Mouse (Mus musculus) right cerebral cortex, adult 2 months (tissue): ENCODE measurements at regions not wholly inside any gene's neighbourhood (a gene's known extent, or its start where the extent isn't known, plus 50 kb on each side); places are given as distances from the start of the nearest gene placed in this dataset.

ENCODE experiments used
- DNase-seq, 2 experiments: peaks; one replicate each; pipeline ENCODE4 v3.0.0; 2021 to 2022; ENCODE audit warnings: low spot score in 2 of 2

DNA sequence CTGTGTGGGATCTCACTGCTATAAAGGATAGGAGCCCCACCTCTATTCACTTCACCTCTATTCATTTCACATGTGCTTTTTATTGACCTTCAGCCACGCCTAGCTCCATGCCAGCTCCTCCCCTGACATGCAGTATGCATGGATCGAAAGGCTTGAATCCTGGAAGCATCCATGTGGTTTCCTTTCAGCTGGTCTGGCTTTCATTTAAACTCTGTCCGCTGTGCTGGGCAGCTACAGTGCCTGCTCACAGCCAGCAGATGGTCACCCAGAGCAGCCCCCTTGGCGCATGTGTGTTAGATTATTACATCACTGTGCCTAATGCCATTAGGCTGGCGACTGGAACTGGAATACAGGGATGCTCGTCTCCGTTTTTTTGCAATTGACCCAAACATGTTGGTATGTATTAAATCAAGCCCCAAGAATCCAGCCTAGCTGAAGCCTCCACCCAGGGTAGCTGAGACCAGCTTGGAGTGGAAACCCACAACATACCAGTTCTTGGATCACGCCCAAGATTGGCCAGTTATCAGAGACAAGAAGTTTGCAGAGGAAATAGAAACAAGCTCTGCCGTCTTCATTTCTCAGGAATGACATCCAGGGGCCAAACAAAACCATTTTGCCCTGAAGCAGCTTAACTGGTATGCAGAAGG is 113.2 kb downstream of the Inhbb start:
- no peak for DNase-seq

DNA sequence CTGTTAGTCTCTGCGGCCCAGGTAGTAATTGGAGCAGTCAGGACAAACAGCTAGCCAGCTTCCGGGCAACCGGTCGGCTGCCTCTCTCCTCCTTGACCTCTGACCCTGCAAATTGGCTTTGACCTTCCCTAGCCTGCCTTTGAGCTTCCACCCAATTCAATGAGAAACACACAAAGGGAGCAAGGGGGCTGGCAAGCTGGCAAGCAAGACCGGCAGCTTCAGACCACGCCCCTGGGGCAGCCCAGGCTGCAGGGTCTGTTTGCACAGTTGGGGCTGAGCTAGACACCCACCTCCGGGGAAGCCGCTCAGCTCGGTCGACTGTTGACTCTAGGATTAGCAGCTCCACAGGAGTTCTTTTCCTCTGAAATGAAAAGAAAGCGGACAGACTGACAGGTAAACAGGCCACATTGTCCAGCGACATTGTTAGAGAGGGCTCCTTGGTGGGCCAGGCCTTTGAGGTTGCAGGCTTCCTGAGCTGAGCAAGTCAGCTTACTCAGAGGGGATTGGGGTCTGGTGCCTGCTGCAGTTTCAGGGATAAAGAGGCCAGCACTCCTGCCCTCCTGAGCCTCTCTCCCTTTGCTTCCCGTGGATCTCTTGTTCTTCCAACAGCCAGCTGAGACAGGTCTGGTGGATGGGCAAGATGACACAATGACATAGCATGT is 116.6 kb downstream of the Inhbb start:
- DNase-seq, result no peak

DNA sequence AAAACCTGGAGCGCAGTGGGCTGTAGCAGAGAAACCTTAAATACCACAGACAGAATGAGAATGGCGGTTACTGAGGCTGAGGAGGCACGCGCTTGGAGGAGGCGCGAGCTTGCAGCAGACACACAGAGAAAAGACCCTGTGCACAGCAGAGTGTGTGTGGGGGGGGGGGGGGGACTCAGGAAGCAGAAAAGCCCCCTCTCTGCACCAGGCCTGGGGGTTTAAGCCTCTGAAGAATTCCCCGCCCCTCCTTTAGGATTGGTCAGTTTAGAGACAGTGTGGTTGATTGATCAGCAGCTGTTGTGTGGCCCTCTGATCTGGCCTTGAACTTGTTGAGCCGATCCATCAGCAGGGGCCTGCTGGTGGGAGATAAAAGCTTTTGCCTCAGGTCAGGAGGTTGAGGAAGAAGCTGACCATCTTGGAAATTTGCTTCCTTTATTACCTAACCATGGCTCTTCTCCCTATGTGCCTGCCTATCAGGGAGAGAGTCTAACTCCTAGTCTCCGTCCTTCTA is 117.5 kb downstream of the Inhbb start:
- no peak for DNase-seq

DNA sequence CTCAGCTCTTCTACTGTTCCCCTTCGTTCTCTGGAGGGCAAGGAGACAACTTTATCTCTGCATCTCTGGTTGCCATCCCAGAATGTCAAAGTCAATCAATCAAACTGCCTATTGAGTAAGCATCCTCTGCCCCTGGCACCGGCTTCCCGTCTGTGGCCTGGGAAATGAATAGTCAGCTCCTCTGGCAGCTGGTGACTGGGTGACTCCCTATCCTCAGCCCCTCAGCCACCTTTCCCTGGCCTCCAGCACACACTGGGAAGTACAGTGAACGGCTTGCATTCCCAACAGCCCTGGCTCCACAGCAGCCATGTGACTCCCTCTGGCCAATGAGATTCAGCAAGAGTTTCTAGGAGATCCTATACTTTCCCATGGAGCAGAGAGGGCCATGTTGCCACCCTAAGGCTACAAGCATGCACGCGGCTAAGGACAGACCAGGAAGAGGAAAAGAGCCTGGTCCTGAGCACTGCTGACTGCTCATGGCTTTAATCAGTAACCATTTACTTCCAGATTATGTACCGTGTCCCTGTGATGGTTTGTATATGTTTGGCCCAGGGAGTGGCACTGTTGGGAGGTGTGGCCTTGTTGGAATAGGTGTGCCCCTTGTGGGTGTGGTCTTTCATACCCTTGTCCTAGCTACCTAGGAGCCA is 119.6 kb downstream of the Inhbb start:
- no peak for DNase-seq

DNA sequence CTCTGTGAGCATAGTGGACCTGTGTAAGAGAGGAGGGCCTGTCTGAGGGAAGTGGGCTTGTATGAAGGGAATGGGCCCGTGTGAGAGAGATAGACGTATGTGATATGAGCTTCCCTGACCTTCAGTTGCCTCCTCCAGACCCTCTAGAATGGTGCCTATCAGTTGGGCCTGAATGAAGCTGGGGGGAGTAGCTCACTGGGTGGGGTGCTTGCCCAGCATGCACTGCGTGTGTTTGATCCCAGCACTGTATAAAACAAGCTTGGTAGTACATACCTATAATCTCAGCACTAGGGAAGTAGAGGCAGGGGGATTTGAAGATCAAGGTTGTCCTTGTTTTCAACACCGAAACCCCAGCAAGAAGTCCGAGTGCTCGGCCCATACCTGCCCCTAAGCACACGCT is 120.1 kb downstream of the Inhbb start:
- DNase-seq, result no peak

DNA sequence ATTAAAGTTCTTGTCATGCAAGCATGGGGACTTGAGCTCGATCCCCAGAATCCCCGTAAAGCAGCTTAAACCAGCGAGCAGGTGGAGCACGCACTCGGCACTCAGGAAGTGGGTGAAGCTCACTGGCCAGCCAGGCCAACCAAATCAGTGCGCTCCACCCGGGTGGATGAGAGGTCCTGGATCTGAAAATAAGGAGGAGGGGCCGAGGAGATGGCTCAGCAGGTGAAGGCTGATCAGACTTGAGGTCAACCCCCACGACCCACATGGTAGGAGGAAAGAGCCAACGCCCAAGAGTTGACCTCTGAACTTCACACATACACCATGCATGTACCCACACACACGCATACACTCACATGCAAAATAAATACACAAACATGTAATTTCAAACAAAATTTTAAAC is 120.8 kb downstream of the Inhbb start:
- no peak for DNase-seq

DNA sequence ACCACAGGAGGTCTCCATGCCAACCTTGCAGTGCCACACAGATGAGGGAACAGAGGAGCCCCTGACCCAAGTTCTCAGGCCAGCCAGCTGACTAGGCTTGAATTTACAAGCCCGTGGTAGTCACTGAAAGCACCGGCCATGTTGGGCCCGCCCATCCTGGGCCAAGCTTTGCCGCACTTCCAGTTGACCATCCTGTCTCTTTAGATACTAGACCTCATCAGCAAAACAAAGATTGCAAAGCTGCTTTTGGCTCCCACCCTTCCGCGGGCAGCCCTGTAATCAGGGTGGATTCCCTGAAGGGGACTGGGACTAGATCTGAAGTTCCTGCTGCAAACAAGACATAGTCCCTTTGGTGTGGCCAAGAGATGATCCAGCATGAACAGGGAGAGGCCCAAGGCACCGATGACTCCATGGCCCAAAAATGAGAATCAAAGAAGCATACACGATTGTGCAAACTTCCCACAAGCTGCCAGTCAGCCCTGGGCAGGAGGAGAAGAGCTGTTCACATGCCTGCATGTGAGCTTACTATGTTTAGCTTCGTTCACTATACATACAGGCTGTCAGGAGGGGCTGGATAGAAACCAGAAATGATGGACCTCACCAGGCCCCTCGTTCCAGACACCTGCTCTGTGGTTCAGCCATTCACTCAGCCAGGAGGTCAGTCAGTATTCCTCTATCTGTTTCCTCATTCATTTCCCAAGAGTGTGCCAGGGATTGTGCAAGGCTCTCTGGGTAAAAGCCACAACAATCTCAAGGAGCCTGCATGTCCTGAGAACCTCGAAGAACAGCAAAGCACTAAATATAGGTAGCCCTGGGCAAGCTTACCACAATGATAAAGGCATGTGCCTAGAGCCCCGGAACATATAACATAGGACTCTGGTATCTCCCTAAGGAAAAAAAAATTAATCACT is 122.0 kb downstream of the Inhbb start:
- no peak for DNase-seq

DNA sequence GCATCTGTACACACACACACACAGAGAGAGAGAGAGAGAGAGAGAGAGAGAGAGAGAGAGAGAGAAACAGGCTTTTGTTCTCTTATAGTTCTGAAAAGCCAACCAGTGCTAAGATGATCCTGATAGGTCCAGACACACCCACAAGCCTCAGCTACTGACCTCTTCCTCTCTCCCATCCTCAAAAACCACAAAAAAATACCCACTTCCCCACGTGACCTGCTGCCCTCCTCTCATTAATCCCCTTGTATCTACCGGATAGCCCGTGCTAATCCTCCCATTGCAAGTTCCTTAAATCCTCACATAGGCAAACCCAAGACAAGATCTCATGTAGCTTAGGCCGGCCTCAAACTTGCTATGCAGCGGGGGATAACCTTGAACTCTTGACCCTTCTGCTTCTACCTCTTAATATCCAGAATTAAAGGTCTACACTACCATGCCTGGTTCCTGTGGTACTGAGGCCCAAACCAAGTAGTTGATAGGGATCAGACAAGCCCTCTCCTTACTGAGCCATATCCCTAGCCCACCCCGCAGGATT is 123.3 kb downstream of the Inhbb start:
- DNase-seq, result no peak

DNA sequence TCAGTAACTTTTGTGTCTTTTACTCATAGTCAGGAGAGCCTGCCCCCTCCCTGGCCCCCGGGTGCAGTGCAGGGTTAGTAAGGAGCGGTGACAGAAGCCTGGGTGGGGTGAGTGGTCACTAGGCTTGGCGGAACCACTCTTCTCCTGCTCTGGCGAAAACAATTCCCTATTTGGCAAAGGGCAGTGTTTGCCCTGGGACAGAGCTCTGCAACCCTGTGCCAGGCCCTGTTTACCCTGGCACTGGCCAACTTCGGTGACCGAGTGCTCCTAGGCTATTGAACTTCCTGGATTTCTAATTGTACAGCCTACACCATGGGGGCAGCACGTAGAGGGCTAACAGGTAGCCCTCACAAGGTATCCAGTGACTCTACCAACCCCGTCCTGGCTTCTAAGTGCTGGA is 126.9 kb downstream of the Inhbb start:
- DNase-seq, result no peak

DNA sequence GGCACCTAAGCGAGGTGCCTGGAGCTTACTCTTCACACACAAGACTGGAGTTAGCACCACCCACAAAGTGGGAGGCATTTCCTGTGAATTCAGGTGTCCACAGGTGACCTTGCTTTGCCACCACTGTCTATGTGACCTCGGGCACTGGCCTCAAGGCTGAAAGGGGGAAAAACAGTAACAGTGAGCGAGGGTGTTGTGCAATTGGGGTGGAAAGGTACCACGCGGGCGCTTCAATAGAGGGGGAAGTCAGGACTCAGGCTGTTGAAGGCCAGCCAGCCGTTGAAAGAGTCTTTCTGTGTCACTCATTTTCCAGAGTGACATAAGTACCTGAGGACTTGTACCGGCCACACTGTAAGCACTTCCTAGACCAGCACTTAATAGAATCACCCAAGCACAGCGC is 128.2 kb downstream of the Inhbb start:
- DNase-seq, result no peak

DNA sequence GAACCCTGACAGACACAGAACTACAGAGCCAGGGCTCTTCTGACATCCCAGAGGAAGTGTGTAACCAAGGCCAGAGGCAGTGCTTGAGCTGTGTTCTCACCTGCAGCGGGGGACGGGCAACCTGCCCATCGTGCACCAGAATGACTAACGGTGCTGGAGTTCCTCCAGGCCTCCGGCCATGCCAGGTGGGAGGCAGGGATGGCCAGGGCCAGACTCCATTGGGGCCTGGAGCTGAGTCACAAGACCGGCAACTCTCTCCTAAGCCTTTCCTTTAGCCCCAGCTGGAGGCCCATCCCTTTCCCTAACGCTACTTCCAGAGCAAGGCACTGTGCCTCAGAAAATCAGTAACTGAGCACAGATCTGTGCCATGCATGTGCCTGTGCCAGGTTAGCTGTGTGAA is 129.8 kb downstream of the Inhbb start:
- no peak for DNase-seq

DNA sequence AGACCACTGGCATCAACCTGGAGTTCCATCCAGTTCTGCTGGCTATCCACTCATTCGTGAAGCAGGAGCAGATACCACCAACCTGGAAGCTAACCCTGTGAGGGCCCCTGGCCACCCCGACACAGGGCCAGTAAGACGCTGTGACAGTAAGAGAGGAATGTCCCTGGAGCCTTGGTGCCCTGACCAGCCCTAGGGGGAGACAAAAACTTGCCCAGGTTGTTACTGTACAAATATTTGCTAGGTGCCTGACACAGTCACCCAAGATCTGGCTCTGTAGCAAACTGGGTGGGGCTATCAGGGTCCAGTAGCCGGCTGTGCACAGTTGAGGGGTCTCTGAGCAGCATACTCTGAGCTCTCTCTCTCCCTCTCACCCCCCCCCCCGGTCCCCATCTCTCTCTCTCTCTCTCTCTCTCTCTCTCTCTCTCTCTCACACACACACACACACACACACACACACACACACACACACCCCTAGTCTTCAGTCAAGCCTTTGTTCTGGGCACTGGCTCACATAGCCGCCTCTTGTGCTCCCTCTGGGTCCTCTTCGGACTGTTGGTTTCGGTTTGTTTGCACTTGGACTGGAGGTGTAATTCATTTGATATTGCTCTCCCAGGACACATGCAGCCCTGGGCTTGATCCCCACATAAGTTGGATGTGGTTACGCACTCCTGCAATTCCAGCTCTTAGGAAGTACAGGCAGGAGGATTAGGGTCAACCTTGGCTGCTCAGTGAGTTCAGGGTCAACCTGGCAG is 131.7 kb downstream of the Inhbb start:
- no peak for DNase-seq

DNA sequence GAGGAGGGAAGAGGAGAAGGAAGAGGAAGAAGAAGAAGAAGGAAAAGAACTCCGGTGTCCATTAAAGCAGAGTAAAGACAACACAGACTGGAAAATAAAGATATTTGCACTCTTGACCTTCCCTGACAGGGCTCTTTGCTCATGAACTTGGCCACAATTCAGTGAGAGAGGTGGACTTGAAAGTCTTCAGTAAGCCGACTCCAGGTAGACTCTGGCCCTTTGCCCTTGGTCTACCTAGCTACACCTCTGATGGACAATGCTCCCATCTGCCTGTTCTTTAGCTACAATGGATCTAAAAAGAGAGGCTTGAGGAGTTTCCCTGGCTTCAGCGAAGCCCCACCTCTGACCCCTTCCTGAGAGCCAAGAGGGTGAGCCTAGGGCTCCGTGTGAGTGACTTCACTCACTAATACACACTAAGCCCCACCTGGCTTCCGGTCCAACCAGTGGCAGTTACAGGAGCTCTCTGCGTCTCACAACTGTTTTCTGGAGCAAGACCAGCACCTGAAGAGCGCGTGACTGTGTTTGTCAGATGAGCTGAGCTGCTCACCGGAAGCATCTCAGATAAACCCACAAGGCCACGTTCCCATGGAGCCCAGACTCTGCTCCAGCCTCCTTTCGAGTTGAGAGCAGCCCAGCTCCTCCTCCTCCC is 132.4 kb downstream of the Inhbb start:
- no peak for DNase-seq

DNA sequence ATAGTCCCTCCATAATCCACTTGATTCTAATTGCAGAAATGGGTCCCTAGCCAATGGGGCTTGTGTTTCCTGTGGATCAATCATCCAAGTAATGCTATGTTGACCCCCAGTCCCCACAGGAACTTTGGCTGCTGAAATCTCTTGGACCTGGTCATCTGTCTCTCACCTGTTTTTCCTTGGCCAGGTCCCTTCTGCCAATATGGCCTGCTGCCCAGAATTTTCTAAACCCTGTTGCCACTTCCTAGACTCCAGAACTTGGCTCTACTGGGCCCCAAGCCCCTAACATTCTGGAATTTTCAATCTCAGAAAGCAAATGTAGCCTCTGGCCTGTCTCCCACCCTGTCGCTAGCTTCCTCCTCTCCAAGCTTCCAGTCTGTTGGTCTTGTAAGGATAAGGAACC is 139.6 kb downstream of the Inhbb start:
- DNase-seq, result no peak

DNA sequence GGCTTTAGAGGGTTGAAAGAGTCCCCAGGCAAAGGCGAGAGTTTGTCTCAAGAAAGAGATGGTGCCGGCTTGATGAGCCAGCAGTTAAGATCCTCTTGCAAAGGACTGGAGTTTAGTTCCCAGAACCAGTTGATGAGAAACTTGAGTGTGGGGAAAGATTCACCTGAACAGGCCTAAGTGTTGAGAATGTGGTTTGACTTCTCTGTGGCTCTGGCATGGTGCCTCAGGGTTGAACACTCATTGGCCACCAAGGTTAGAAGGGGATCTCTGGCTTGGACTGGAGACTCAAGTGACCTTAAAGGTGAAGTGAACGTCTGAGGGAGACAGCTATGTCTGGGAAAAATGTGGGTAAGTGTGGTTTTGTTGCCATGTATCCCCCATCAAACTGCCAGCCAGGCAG is 142.8 kb downstream of the Inhbb start:
- no peak for DNase-seq

DNA sequence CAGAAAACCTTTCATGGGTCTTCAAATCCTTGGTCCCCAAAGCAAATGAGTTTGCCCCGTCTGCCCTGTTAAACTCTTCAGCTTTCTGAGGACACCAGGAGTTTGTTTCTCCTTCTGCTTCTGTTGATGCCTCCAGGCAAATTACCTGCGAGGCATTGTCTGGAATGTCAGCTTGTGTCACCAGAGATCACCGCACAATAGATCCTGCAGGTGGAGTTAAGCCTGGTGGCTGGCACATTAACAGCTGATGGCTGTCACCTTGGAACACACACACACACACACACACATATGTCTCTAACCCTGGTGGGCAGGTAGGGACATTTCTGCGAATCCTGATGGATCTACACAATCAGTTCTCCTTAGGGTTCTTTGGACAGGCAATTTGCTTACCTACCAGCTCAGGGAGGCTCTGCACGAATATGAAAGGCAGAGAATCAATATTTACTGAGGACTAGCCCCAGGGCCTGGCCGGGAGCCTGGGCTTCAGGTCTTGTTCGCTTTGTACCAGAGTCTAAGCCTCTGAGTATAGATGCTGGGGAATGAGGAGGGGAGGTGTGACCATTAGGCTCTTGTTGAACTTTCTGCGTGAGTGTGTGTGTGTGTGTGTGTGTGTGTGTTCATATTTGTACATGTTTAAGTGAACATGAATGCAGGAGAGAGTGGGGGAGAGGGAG is 143.4 kb downstream of the Inhbb start:
- DNase-seq, result no peak

DNA sequence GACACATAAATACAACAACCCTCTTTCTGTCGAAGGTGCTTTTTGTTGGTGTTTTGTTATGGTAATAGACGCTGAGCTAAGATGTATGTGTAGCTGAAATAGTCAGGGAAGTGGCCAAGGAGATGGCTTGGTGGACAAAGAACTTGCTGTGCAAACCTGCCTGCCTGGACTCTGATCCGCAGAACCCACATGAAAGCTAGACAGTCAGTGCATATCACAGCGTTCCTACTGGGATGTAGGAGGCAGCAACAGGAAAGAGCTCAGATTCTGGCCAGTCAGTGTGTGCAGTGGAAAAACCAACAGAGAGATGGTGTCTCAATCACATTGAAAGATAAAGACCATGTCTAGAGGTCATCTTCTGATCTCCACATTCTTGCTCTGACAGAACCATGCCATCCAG is 144.1 kb downstream of the Inhbb start:
- DNase-seq, result no peak

DNA sequence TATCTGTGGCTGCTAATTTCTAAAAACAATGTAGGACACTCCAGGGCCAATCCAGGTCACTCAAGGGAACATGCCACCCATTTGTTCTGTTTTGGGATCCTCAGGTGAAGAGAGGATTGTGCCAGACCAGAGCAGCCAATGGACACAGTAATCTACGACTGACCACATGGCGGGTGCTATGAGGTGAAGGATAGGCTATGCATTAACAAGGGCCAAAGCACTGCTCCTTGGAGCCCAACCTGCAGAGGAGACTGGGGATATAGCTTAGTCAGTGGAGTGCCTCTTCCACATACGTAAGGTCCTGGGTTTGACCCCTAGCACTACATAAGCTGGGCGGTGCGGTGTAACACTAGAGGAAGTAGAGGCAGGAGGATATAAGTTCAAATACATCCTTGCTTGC is 156.0 kb downstream of the Inhbb start:
- DNase-seq, result no peak

DNA sequence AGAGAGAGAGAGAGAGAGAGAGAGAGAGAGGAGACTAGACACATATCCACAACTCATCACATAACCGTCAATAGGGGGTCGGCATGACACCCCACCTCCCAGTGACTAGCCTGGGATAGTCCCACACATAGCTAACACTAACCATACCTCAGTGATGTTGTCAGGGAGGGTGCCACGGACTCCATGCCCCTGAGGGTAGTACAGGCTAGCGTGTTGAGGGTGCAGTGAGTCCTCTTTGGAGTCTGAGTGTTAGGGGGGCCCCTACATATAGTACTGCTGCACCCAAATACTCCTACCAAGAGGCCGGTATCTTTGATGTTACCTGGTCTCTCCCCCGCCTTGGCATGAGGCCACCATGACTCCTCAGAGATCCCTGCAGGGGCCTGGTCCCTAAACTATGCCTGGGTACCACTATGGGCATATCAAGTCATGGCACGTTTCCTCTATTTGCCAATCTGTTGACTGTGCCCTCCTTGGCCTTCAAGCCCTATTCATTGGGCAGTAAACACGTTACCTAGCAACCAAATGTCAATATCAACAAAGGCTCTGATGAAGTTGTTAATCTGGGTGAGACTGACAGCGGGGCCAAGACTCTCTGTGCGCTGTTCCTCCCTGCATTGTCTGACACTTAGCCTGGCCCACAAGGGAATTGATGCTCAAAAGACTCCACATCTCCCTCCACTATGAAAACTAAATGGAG is 156.7 kb downstream of the Inhbb start:
- no peak for DNase-seq
